Mouse (Mus musculus) T-helper 1 cell (primary cell): ENCODE measurements at regions not wholly inside any gene's neighbourhood (a gene's known extent, or its start where the extent isn't known, plus 50 kb on each side); places are given as distances from the start of the nearest gene placed in this dataset.

Experiments
- in situ Hi-C: fragments of 300-600 bp; cut with MboI, MseI; formaldehyde crosslinking; loops from one replicate; pipeline ENCODE4 v1.15.1; 2025; ENCODE audit warnings: high pct_unique_total_duplicates

DNA sequence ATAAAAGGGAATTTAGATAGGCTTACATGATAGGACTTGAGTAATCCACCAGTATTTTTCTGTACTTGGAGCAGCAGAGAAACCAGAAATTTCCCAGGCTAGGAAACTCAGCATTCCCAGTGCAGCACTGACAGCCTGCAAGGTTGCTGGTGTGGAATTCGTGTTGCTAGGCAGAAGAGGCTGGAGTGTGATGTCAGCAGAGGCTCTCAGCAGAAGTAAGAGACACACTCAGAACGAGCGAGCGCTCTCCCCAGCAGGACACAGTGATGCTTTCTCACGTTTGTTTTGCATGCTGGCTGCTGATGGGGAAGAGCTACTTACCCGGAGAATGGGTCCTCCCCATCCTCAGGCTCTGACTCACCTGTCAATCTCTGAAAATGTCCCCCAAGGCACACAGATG is 104.7 kb downstream of the Dusp6 start:
- in situ Hi-C loops = no loop called here

GRCm38 (mm10) chr10:99375101-99375500 is 112.1 kb downstream of the Dusp6 start:
- in situ Hi-C loops = no loop called here

GRCm38 (mm10) chr10:99376430-99376829 is 113.4 kb downstream of the Dusp6 start:
- in situ Hi-C loops = no loop called here

DNA sequence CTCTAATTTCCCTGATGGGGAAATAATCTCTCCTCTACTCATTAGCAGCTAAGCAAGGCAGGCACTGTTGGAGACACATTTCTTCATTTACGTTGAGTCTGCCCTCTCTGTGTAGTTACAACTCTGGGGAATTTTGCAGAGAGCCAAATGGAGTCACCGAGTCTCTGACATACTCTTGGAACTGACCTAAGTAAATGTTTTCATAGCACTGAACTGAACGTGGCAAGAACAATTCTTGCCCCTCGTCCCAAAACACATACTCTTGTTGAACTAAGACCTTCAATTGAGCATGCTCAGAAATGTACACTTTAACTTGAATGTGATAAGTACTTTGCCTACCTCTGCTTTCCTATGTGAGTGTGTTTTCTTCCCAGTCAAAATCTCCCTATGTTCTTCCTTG is 114.5 kb downstream of the Dusp6 start:
- in situ Hi-C loops = no loop called here

DNA sequence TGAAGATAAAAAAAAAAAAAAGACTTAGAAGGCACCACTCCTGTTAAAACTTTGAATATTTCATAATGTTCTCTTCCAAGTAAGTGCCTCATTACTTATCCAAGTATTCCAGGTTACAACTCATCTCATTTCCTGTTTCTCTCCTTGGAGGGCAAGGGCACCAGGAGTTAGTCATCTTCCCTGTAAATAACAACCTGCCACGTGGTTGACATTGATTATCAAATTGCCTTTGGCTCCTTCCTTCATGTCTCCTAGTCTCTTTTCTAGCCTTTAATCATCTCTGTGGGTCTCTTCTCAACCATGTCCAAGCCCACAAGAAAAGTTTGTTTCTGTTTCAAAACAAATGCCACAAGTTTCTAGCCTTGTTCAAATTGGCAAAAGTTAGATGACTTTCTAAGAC is 116.1 kb downstream of the Dusp6 start:
- in situ Hi-C loops = no loop called here

GRCm38 (mm10) chr10:99380170-99380569 is 117.1 kb downstream of the Dusp6 start:
- in situ Hi-C loops = no loop called here

DNA sequence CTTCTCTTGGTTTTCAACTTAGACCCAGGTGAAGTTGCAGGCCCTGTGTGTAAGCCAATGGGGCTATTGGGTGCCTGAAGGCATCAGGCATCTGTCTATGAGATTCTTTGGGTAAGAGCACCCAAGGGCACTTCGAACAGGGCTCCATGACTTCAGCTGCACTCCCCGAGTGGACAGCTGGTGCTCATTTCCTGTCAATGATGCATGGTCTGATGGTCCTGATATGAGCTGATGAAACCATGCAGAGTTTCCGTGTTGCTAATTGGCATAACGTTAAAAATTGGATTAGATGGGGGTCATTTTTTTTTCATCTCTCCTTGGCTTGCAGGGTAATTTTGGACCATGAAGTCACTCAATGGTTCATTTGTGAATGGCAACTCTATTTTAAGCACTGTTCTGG is 120.0 kb downstream of the Dusp6 start:
- in situ Hi-C loops = no loop called here

GRCm38 (mm10) chr10:99384366-99384765 is 121.3 kb downstream of the Dusp6 start:
- in situ Hi-C loops = no loop called here

DNA sequence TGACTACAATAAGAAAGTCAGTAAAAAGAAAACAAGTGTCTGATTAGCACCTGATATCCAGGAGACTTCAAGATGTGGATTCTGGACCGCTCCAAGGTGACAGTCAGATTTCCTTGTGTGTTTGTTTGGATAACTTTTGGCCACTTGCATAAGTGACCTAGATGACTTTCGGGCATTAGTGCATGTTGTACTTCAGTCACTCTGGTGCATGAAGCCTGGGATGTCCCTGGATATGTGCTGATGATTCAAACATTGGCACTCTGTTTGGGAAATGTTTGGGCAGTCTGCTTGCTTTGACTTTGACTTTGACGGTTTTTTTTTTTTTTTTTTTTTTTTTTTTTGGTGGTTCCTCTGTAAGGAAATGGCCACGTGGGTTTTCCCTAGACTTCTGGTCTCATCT is 121.8 kb downstream of the Dusp6 start:
- in situ Hi-C loops = no loop called here

DNA sequence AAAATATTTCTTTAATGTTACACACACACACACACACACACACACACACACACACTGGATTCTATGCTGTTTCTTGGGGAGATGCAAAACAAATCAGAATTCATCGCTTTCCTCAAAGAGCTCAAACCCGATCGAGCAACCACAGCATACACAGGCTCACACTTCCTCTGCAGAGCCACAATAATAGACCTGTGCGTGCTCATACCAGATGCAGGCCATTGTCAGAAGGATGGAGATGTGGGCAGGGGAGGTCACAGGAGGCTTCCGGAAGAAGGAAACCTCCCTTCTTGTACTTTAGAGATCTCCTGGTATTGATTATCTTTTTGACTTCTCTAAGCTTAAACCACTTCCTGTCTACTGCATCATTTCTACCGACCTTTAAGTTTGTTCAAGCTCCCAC is 122.8 kb downstream of the Dusp6 start:
- in situ Hi-C loops = no loop called here

GRCm38 (mm10) chr10:99388526-99388925 is 125.5 kb downstream of the Dusp6 start:
- in situ Hi-C loops = no loop called here

- in situ Hi-C loops = no loop called here
These were observed 126.0 kb downstream of the Dusp6 start for GRCm38 (mm10) chr10:99388986-99389385.

- in situ Hi-C loops = no loop called here
These were observed 127.7 kb downstream of the Dusp6 start for GRCm38 (mm10) chr10:99390609-99391183.

GRCm38 (mm10) chr10:99391725-99392124 is 128.7 kb downstream of the Dusp6 start:
- in situ Hi-C loops = no loop called here

GRCm38 (mm10) chr10:99392979-99393378 is 129.9 kb downstream of the Dusp6 start:
- in situ Hi-C loops = no loop called here

DNA sequence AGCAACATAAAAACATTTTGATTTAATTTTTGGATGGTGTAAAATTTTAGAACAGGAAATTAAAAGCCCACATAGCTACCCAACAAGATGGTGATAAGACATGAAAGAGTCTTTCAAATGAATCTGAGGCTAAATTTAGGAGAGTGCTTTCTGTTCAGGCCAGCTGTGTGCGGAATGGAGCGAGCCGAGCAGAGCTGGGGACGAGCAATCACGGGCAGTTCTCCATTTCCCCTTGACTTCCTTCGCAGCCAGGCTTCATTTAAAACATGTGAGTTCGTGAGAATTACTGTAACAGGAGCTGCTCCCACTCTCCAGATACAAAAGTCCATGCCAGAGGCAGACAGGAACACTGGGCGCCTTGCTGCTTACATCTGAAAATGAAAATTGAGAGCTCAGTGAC is 130.5 kb downstream of the Dusp6 start:
- in situ Hi-C loops = no loop called here

GRCm38 (mm10) chr10:99395411-99395810 is 132.4 kb downstream of the Dusp6 start:
- in situ Hi-C loops = no loop called here

GRCm38 (mm10) chr10:99396630-99397029 is 133.6 kb downstream of the Dusp6 start:
- in situ Hi-C loops = no loop called here

DNA sequence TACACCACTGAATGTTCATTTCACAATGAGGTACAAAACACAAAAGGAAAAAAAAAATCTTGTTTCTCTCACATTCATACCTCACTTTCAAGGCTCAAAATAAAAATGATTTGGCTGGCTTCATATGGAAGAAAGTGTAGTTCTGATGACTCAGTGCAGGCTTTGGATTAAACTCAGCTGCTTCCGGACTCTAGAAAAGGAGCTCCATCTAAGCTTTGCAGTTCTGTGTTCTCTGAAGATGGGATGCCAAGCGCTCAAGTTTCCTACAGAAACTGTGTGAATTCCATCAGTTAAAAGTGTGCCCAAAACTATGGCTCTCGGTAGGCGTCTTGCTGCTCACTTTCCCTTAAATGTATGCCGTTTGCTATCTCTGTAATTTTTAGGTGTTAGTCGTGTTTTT is 137.0 kb downstream of the Dusp6 start:
- in situ Hi-C loops = no loop called here

GRCm38 (mm10) chr10:99406764-99407163 is 143.7 kb downstream of the Dusp6 start:
- in situ Hi-C loops = no loop called here

GRCm38 (mm10) chr10:99408786-99409185 is 145.8 kb downstream of the Dusp6 start:
- in situ Hi-C loops = no loop called here

- in situ Hi-C loops = no loop called here
These were observed 146.7 kb downstream of the Dusp6 start for GRCm38 (mm10) chr10:99409744-99410143.

- in situ Hi-C loops = no loop called here
These were observed 147.7 kb downstream of the Dusp6 start for GRCm38 (mm10) chr10:99410754-99411153.

- in situ Hi-C loops = no loop called here
These were observed 150.4 kb downstream of the Dusp6 start for GRCm38 (mm10) chr10:99413455-99413854.
